Mouse (Mus musculus): ENCODE data around the gene Itpr3.

GRCm38 (mm10) chr17:27165054-27165773 lies 108.1 kb downstream of the Itpr3 start:
- TF ChIP-seq CTCF (IDR thresholded peaks at IDR 0.05; ENCODE audit: low read depth, low read length) = peak; percentile 49
- no peak for TF ChIP-seq POLR2A (IDR thresholded peaks at IDR 0.05; ENCODE audit: extremely low read depth, insufficient read depth, low read length)
